Mouse (Mus musculus) G1E (cell line): ENCODE measurements around the gene Erp27.

Experiments used
- CTCF ChIP-seq: IDR thresholded peaks from 2 replicates; pipeline ENCODE4 v1.5.1; 2012; ENCODE audit warnings: low read depth, low read length, inconsistent platforms, mixed read lengths
- GATA1 ChIP-seq: IDR thresholded peaks from 2 replicates; pipeline ENCODE4 v1.6.1; 2012; ENCODE audit warnings: borderline replicate concordance, low read length, inconsistent platforms, mixed read lengths
- POLR2AphosphoS5 ChIP-seq: IDR thresholded peaks from 2 replicates; pipeline ENCODE4 v1.6.1; 2012; ENCODE audit warnings: low read depth, low read length, inconsistent platforms; ENCODE audit not compliant: insufficient replicate concordance
- TAL1 ChIP-seq: conservative IDR thresholded peaks from 2 replicates; pipeline ENCODE4 v1.6.1; 2012; ENCODE audit warnings: low read depth, low read length, inconsistent platforms, mixed read lengths

DNA sequence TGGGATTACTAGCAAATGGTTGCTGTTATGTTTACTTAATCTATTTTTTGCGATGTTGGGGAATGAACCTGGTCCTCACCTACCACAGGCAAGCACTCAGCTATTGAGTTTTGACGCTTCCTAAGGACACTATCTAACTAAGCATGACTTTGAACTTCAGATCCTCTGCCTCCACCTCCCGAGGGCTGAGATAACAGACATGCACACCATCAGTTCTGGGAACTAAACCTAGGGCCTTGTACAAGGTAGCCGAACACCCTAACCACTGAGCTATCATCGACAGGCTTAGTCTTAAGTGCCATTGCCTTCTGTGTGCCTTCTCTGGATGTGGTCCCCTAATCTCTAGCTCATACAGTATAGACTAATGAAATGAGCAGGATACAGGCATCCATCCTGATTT is 56.6 kb downstream of the Erp27 start:
- TF ChIP-seq TAL1 (no peak), CTCF (no peak), GATA1 (no peak), POLR2AphosphoS5 (no peak)
